Mouse (Mus musculus) CD4-positive, CD25-positive, alpha-beta regulatory T cell (primary cell): ENCODE results near the gene Mrps18c. TPM values are rescaled to one million over a fixed set of nuclear protein-coding genes. Genes with fewer than 3 reads are reported as not detected.

Experiments
- polyA plus RNA-seq: library from polyadenylated mRNA; unstranded; fragments of 100-300 nt; shearing (Covaris generic); gene quantifications from one replicate; pipeline ENCODE4 v1.2.1, GENCODE M21; 2017

The Mrps18c gene
- 145 TPM for polyA plus RNA-seq

DNA sequence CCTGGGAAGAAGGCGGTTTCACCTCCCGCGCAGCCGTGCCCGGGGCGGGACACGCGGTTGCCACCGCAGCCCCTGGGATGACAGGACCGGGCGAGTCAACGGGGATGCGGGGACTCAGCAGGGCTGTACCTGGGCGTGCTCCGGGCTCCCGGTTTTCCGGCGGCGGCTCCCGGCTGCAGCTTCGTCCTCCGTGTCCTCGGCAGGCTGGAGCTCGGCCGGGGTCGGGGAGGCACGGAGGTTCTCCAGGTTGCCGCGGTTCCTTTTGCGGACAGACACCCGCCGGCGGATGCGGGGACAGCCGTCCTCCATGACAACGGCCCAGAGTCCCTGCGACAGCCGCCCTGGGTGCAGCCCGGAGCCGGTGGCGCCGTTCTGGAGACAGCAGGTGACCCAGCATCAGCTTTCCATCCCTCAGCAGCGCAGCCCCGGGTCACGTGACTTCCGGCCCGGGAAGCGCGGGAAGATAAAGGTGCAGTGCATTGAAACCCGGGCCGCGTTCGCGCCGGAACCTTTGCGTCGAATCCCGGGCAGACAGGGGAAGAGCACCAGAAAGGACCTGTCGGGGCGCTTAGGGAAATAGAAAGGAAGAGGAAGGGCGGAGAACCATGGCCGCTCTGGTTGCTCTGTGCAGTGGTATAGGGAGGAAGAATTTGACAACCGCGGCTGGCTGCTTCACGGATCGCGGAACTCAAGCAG, at the start of gene Mrps18c, which contains the start of gene Helq:
Gene Mrps18c, plus strand, starts transcription at position 463 of the 696 bp plus-strand sequence.
Gene Helq, minus strand, starts transcription at position 434 of the 696 bp plus-strand sequence.

DNA sequence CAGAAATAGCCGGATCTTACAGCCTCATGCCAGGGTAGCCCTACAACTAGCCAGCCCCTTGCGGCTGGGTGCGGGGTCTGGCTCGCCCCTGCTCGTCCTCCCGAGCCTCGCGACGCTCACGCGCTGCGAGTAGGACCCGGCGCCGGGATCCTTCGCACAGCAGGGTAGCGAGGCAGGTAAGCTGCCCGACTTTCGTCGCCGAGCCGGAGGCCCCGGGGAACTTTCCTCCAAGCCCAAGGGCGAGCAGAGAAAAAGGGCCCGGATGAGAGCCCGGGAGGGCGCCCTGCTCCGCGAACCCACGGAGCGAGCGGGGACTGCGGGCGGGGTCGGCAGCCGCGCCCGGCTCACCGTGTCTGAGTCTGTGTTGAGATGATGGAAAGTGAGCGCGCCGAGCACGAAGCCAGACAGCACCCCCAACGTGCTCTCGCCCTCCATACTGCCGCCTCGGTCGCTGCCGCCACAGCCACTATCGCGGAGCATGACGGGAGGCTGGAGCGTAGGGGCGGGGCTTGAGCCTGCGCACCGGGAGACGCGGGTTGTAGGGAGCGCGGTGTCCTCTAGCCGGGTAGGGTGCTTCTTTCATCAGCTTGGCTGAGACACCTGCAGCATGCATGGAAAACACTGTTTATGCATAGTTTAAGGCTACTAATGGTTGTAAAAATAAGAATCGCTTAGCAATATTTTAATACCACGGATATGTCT, 22.2 kb downstream of the Mrps18c start, which contains the start of gene Abraxas1:
Gene Abraxas1, minus strand, starts transcription at position 483 of the 702 bp plus-strand sequence.

DNA sequence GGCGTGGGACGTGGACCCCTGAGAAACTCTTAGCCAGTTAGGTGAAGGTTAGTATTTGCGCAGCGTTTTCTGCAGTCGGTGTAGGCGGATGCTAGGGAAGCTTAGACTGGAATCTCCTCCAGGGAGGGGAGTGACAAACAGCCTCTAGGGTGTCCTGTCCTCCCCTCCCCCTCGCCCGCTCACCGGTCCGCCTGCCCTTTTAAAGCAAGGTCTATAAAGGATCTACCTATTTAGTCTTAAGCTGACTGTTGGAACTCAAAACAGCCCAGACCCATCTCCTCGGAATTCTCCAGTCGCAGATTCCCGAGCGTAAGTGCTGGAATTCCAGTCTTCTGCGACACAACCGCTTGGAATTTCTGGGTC, 47.0 kb downstream of the Mrps18c start, which contains the start of gene Gpat3:
Gene Gpat3, plus strand, starts transcription at position 229 of the 363 bp plus-strand sequence.

Other genes starting within 250 kb of the Mrps18c start
- gene Plac8, start 226.4 kb upstream of the Mrps18c start, polyA plus RNA-seq, result 6.5 TPM
- 43.9 TPM for gene Coq2, start 123.5 kb upstream of the Mrps18c start, polyA plus RNA-seq
- gene Hpse, start 78.9 kb upstream of the Mrps18c start, polyA plus RNA-seq, result 2.5 TPM
- gene Helq, start within 50 bp of the Mrps18c start, polyA plus RNA-seq, result 29.9 TPM
- 34.3 TPM for gene Abraxas1, start 22.3 kb downstream of the Mrps18c start, polyA plus RNA-seq
- 0.62 TPM for gene Gpat3, start 47.1 kb downstream of the Mrps18c start, polyA plus RNA-seq